Mouse (Mus musculus) midbrain, embryonic 16.5 days (tissue): Measurements from ENCODE around the gene Snx25. TPM values are rescaled to one million over a fixed set of nuclear protein-coding genes. Genes with fewer than 3 reads are reported as not detected.
"Not testable (repeated sequence)": the region's sequence is repeated elsewhere in the genome, so short reads cannot be mapped to it uniquely, and the experiment has no call there.

ENCODE experiments used
- ATAC-seq: fragments of 200-750 bp; cut with Nextera tagmentation; 2 replicates; pipeline ENCODE4 v1.8.0; 2017; ENCODE audit warnings: moderate TSS enrichment
- H3K27ac ChIP-seq: fragments of 300-500 bp; sonication (generic); 2 replicates; pipeline ENCODE4 v1.5.1; 2014; ENCODE audit warnings: mild to moderate bottlenecking, low read length, mixed read lengths
- H3K27me3 ChIP-seq: fragments of 300-500 bp; sonication (generic); 2 replicates; pipeline ENCODE4 v1.6.1; 2014; ENCODE audit warnings: low read depth, low read length, mixed read lengths; ENCODE audit not compliant: control insufficient read depth, insufficient read depth
- H3K36me3 ChIP-seq: fragments of 300-500 bp; sonication (generic); 2 replicates; pipeline ENCODE4 v1.6.1; 2014; ENCODE audit warnings: mild to moderate bottlenecking, low read length, moderate library complexity, mixed read lengths; ENCODE audit not compliant: control insufficient read depth, insufficient read depth
- H3K4me1 ChIP-seq: fragments of 300-500 bp; sonication (generic); 2 replicates; pipeline ENCODE4 v1.6.1; 2014; ENCODE audit warnings: mild to moderate bottlenecking, low read length, mixed read lengths; ENCODE audit not compliant: control insufficient read depth, insufficient read depth
- H3K4me2 ChIP-seq: fragments of 300-500 bp; sonication (generic); 2 replicates; pipeline ENCODE4 v1.6.1; 2014; ENCODE audit warnings: mild to moderate bottlenecking, low read length, mixed read lengths
- H3K4me3 ChIP-seq: fragments of 300-500 bp; sonication (generic); 2 replicates; pipeline ENCODE4 v1.5.1; 2014; ENCODE audit warnings: low read depth, mild to moderate bottlenecking, low read length, moderate library complexity, mixed read lengths
- H3K9ac ChIP-seq: fragments of 300-500 bp; sonication (generic); 2 replicates; pipeline ENCODE4 v1.6.1; 2014; ENCODE audit warnings: low read depth, low read length, mixed read lengths
- H3K9me3 ChIP-seq: fragments of 300-500 bp; sonication (generic); replicated peaks from 2 replicates; pipeline ENCODE4 v1.6.1; 2014; ENCODE audit warnings: mild to moderate bottlenecking, low read length, mixed read lengths; ENCODE audit not compliant: control insufficient read depth, poor library complexity, severe bottlenecking
- WGBS: fragments of 180-500 bp; shearing (Covaris S2); extraction: QIAGEN DNeasy Blood & Tissue Kit; methylation state at CpG from one replicate; pipeline ENCODE4 v1.1.7; 2014; 5-methylcytosine and 5-hydroxymethylcytosine counted together
- polyA plus RNA-seq: library from polyadenylated mRNA; unstranded; fragments of >200 nt; fragmentation: Nextera tagmentation; extraction: Ambion mirVana; gene quantifications from 2 replicates; pipeline ENCODE4 v1.2.1, GENCODE M21; 2015

Snx25 gene
- polyA plus RNA-seq, 1 experiment from 2014 or later: 9.3 TPM

- Histone ChIP-seq H3K4me1 (peaks cover 9% of the 10 kb centered on the region; the same call in 1 of the 2 replicates), H3K27ac (no peak overlapping the region), H3K4me2 (no peak overlapping the region), H3K9me3 (no peaks in the 10 kb centered on the region), H3K36me3 (no peaks in the 10 kb centered on the region), H3K27me3 (no peaks in the 10 kb centered on the region), H3K4me3 (no peak overlapping the region), H3K9ac (no peak overlapping the region)
- no peak for ATAC-seq
- 90% methylated on average over 4 of the region's 4 CpGs for WGBS
These were observed 9.4 kb downstream of the Snx25 start for GRCm38 (mm10) chr8:46142498-46143081.

GRCm38 (mm10) chr8:46141688-46142087 lies 10.3 kb downstream of the Snx25 start:
- H3K9ac ChIP-seq: no peak overlapping the region
- H3K9me3 ChIP-seq: no peaks in the 10 kb centered on the region
- H3K36me3 ChIP-seq: no peaks in the 10 kb centered on the region
- H3K4me3 ChIP-seq: no peak overlapping the region
- peaks cover 9% of the 10 kb centered on the region; the same call in 1 of the 2 replicates for H3K4me1 ChIP-seq
- no peaks in the 10 kb centered on the region for H3K27me3 ChIP-seq
- H3K4me2 ChIP-seq: no peak overlapping the region
- ATAC-seq: no peak
- WGBS: 93% methylated on average over 3 of the region's 3 CpGs
- H3K27ac ChIP-seq: no peak overlapping the region

- ATAC-seq: no peak
- H3K4me3 ChIP-seq: no peak overlapping the region
- H3K27me3 ChIP-seq: no peaks in the 10 kb centered on the region
- no peak overlapping the region for H3K4me2 ChIP-seq
- H3K9me3 ChIP-seq: no peaks in the 10 kb centered on the region
- no peak overlapping the region for H3K27ac ChIP-seq
- no peaks in the 10 kb centered on the region for H3K36me3 ChIP-seq
- no peak overlapping the region for H3K9ac ChIP-seq
- WGBS: 80% methylated on average over 9 of the region's 9 CpGs
- peaks cover 7% of the 10 kb centered on the region; the same call in 1 of the 2 replicates for H3K4me1 ChIP-seq
These were observed 11.4 kb downstream of the Snx25 start for GRCm38 (mm10) chr8:46140376-46141120.

GRCm38 (mm10) chr8:46137843-46138596 lies 13.9 kb downstream of the Snx25 start:
- no peak for ATAC-seq
- peaks cover 7% of the 10 kb centered on the region; the same call in 1 of the 2 replicates for H3K4me1 ChIP-seq
- no peak overlapping the region for H3K9ac ChIP-seq
- H3K4me3 ChIP-seq: no peak overlapping the region
- WGBS: 87% methylated on average over 10 of the region's 10 CpGs
- no peak overlapping the region for H3K4me2 ChIP-seq
- H3K36me3 ChIP-seq: 0 out of 2 replicates have a peak, but pooled peaks cover 2% of the 10 kb centered on the region
- H3K27ac ChIP-seq: no peak overlapping the region
- no peaks in the 10 kb centered on the region for H3K27me3 ChIP-seq
- no peaks in the 10 kb centered on the region for H3K9me3 ChIP-seq

GRCm38 (mm10) chr8:46137336-46137735 lies 14.6 kb downstream of the Snx25 start:
- Histone ChIP-seq H3K27ac (no peak overlapping the region), H3K27me3 (no peaks in the 10 kb centered on the region), H3K4me3 (no peak overlapping the region), H3K4me1 (peaks cover 7% of the 10 kb centered on the region; the same call in 1 of the 2 replicates), H3K36me3 (0 out of 2 replicates have a peak, but pooled peaks cover 2% of the 10 kb centered on the region), H3K4me2 (no peak overlapping the region), H3K9me3 (no peaks in the 10 kb centered on the region), H3K9ac (no peak overlapping the region)
- ATAC-seq: no peak
- 93% methylated on average over 1 of the region's 1 CpGs for WGBS

GRCm38 (mm10) chr8:46135546-46135945 lies 16.4 kb downstream of the Snx25 start:
- WGBS: 92% methylated on average over 2 of the region's 2 CpGs

GRCm38 (mm10) chr8:46130426-46130825 lies 21.5 kb downstream of the Snx25 start:
- 85% methylated on average over 2 of the region's 2 CpGs for WGBS

More at GRCm38 (mm10) chr8:46135546-46135945, 16.4 kb downstream of the Snx25 start:
- H3K4me2 ChIP-seq, H3K4me3 ChIP-seq, ATAC-seq, H3K4me1 ChIP-seq, H3K36me3 ChIP-seq, H3K27me3 ChIP-seq, H3K9me3 ChIP-seq, H3K9ac ChIP-seq, H3K27ac ChIP-seq: not testable (repeated sequence)

GRCm38 (mm10) chr8:46122498-46122897 lies 29.5 kb downstream of the Snx25 start:
- Histone ChIP-seq H3K9ac (no peak overlapping the region), H3K9me3 (no peaks in the 10 kb centered on the region), H3K4me1 (no peaks in the 10 kb centered on the region), H3K4me3 (no peak overlapping the region), H3K36me3 (no peaks in the 10 kb centered on the region), H3K4me2 (no peak overlapping the region), H3K27me3 (no peaks in the 10 kb centered on the region), H3K27ac (no peak overlapping the region)
- 100% methylated on average over 2 of the region's 2 CpGs for WGBS
- ATAC-seq: no peak

More at GRCm38 (mm10) chr8:46130426-46130825, 21.5 kb downstream of the Snx25 start:
- H3K9me3 ChIP-seq: no peaks in the 10 kb centered on the region
- no peaks in the 10 kb centered on the region for H3K27me3 ChIP-seq
- H3K9ac ChIP-seq: no peak overlapping the region
- no peak overlapping the region for H3K4me2 ChIP-seq
- no peak overlapping the region for H3K27ac ChIP-seq
- ATAC-seq: no peak
- 0 out of 2 replicates have a peak, but pooled peaks cover 2% of the 10 kb centered on the region for H3K36me3 ChIP-seq
- H3K4me1 ChIP-seq: no peaks in the 10 kb centered on the region
- no peak overlapping the region for H3K4me3 ChIP-seq
